Mouse (Mus musculus) mouse embryonic stem cell (cell line): ENCODE results near the gene Samd15.

Source experiments
- in situ Hi-C, 2 experiments: fragments of 300-500 bp; cut with MboI; formaldehyde crosslinking; loops; 1 replicate in 1 of 2; 3 replicates in 1 of 2; pipeline ENCODE4 v1.14.3; 2019 to 2020; ENCODE audit warnings: low sequenced_read_pairs in 2 of 2, low pct_unique_long_range_greater_than_20kb in 1 of 2, mixed read lengths in 1 of 2; ENCODE audit not compliant: unreplicated experiment in 1 of 2

Samd15 gene

GRCm38 (mm10) chr12:87224950-87225349 lies 25.4 kb downstream of the Samd15 start:
- in situ Hi-C loops: no loop called here

- in situ Hi-C loops: no loop called here
Observed at GRCm38 (mm10) chr12:87226801-87227200, 27.3 kb downstream of the Samd15 start.

- in situ Hi-C loops: no loop called here
Observed at GRCm38 (mm10) chr12:87229633-87230032, 30.1 kb downstream of the Samd15 start.

- in situ Hi-C loops: no loop called here
Observed at GRCm38 (mm10) chr12:87230379-87230895, 30.9 kb downstream of the Samd15 start.

GRCm38 (mm10) chr12:87236882-87237483 lies 37.5 kb downstream of the Samd15 start:
- in situ Hi-C loops: no loop called here

GRCm38 (mm10) chr12:87238632-87239031 lies 39.1 kb downstream of the Samd15 start, which contains the start of gene Noxred1:
Gene Noxred1 (minus strand): TSS chr12:87238732.
- in situ Hi-C loops: no loop called here

- in situ Hi-C loops: no loop called here
Observed at GRCm38 (mm10) chr12:87250161-87250560, 50.6 kb downstream of the Samd15 start.

- in situ Hi-C loops: no loop called here
Observed at GRCm38 (mm10) chr12:87253878-87254277, 54.4 kb downstream of the Samd15 start.

GRCm38 (mm10) chr12:87256629-87257028 lies 57.1 kb downstream of the Samd15 start:
- in situ Hi-C loops: no loop called here

- in situ Hi-C loops: no loop called here
Observed at GRCm38 (mm10) chr12:87260562-87260961, 61.0 kb downstream of the Samd15 start.
